Mouse (Mus musculus): ENCODE results near the gene Bcl9. TPM values are rescaled to one million over a fixed set of nuclear protein-coding genes. Genes with fewer than 3 reads are reported as not detected.

The Bcl9 gene
- polyA plus RNA-seq, 1 experiment from 2014 or later, result 3.5 TPM

DNA sequence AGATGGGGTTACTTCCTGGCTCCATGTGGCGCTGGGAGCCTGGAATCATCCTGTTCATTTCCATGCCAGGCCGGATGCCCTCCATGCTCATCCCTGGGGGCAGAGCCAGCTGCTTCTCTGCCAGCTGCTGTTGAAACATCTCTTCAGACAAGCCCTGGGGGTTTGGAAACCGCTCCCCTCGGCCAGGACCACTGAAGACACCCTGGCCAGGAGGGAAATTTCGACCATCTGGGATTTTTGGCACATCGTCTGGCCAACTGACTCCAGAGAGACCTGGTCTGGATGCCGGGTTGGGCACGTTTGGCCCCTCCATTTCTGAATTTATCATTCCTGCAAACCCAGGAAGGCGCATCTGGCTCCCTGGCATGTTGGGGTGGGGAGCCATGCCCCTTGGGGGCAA lies 88.4 kb downstream of the Bcl9 start:
- no peaks in the 10 kb centered on the region for H3K4me1 ChIP-seq (replicated peaks)
- H3K36me3 ChIP-seq (replicated peaks), result peaks cover 41% of the 10 kb centered on the region
- ATAC-seq (ENCODE audit: insufficient read depth), result no peak
- H3K4me3 ChIP-seq (replicated peaks), result no peak overlapping the region
- H3K27me3 ChIP-seq, result no peaks in the 10 kb centered on the region
- 75% methylated on average over 9 of the region's 9 CpGs for WGBS (ENCODE audit: insufficient replicate concordance)
- H3K9ac ChIP-seq, result no peak overlapping the region
- no peak overlapping the region for H3K27ac ChIP-seq (replicated peaks)
- H3K9me3 ChIP-seq (replicated peaks), result no peaks in the 10 kb centered on the region
- no peak overlapping the region for H3K4me2 ChIP-seq

DNA sequence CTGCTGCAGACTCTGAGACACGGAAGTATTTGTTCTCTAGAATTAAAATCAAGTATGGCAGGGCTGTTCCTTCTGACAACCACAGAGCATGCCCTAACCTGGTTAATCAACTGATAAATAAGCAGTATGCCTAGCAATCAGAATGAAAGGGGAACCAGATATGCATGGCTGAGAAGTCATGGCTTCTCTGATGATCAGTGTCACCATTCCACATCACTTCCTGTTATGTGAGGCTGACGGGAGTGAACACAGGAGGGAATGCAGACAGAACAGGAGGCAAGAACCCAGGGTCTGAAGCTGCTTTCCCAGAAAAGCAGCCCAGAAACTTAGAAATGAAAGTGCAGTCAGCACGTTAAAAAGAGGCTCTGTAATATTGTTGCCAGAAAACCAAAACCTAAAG lies 91.2 kb downstream of the Bcl9 start:
- 46% methylated on average over 3 of the region's 3 CpGs for WGBS (ENCODE audit: insufficient replicate concordance)
- Histone ChIP-seq H3K36me3 (replicated peaks) (peaks cover 27% of the 10 kb centered on the region), H3K4me1 (replicated peaks) (no peaks in the 10 kb centered on the region), H3K9me3 (replicated peaks) (no peaks in the 10 kb centered on the region), H3K27ac (replicated peaks) (no peak overlapping the region), H3K27me3 (no peaks in the 10 kb centered on the region), H3K4me3 (replicated peaks) (no peak overlapping the region), H3K4me2 (no peak overlapping the region), H3K9ac (no peak overlapping the region)
- ATAC-seq (ENCODE audit: insufficient read depth), result no peak

DNA sequence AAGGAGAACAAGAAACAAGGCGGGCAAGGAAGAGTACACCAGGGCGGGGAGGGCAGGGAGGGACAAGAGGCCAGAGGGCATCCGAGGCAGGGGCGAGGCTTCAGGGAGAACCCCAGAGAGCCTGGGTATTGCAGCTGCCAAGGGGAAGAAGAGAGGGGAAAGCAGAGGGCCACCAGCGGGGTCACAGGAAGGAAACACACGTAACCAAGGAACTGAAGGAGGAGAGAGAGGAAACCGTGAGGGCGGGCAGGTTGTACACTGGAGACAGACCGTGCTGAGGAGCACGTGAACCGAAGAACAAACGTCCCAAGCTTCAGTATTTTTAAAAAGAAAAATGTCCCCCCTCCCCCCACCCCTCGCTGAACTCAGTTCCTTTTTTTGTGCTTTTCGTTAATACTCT lies 93.8 kb downstream of the Bcl9 start:
- no peak overlapping the region for H3K27ac ChIP-seq (replicated peaks)
- ATAC-seq (ENCODE audit: insufficient read depth), result no peak
- no peak overlapping the region for H3K4me3 ChIP-seq (replicated peaks)
- no peaks in the 10 kb centered on the region for H3K27me3 ChIP-seq
- H3K4me1 ChIP-seq (replicated peaks), result 0 out of 2 replicates have a peak, but pooled peaks cover 6% of the 10 kb centered on the region
- no peak overlapping the region for H3K4me2 ChIP-seq
- H3K9me3 ChIP-seq (replicated peaks), result no peaks in the 10 kb centered on the region
- WGBS (ENCODE audit: insufficient replicate concordance), result 20% methylated on average over 14 of the region's 14 CpGs
- peaks cover 17% of the 10 kb centered on the region for H3K36me3 ChIP-seq (replicated peaks)
- H3K9ac ChIP-seq, result no peak overlapping the region

DNA sequence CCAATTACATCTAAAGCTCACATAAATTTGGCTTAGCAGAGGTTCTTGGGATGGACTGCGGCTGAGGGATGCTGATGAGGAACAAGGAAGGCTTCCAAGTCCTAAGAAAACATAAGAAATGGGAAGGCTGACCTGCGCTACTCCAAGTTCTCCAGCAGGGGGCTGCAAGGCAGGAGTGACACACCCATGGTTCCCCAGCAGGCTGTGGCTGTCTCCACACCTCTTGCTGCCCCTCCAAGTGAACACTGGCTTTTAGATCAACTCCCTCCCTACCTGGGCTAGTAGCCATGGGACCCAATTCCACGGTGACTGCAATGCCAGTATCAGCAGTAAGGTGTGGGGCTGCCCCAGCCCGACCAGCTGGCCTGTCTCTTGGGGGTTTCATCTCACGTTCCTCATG lies 95.8 kb downstream of the Bcl9 start:
- H3K9me3 ChIP-seq (replicated peaks), result no peaks in the 10 kb centered on the region
- WGBS (ENCODE audit: insufficient replicate concordance), result 53% methylated on average over 5 of the region's 5 CpGs
- no peak overlapping the region for H3K4me3 ChIP-seq (replicated peaks)
- H3K27ac ChIP-seq (replicated peaks), result no peak overlapping the region
- H3K4me1 ChIP-seq (replicated peaks), result 0 out of 2 replicates have a peak, but pooled peaks cover 6% of the 10 kb centered on the region
- ATAC-seq (ENCODE audit: insufficient read depth), result no peak
- H3K36me3 ChIP-seq (replicated peaks), result peaks cover 12% of the 10 kb centered on the region
- H3K9ac ChIP-seq, result no peak overlapping the region
- no peak overlapping the region for H3K4me2 ChIP-seq
- no peaks in the 10 kb centered on the region for H3K27me3 ChIP-seq

DNA sequence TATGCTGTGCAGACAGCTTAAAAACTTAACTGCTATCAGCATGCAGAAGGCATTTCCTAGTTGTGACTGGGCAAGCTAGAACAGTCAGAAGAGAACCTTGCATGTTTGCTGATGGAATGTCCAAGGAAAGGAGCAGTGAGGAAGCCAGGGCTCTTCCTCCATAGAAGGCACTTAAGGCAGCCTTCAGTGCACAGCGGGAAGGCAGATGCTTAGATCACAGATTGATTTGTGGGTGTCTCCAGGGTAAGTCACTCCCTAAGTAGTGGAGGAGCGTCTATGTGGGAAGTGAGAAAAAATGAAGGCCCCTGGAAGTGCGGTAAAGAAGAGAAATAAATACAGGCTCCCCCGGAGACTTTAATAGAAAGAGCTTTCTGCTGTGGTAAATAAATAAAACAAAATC lies 98.5 kb downstream of the Bcl9 start:
- no peak for ATAC-seq (ENCODE audit: insufficient read depth)
- 32% methylated on average over 4 of the region's 4 CpGs for WGBS (ENCODE audit: insufficient replicate concordance)
- H3K4me2 ChIP-seq, result no peak overlapping the region
- H3K36me3 ChIP-seq (replicated peaks), result no peaks in the 10 kb centered on the region
- H3K9me3 ChIP-seq (replicated peaks), result no peaks in the 10 kb centered on the region
- H3K9ac ChIP-seq, result no peak overlapping the region
- H3K27me3 ChIP-seq, result no peaks in the 10 kb centered on the region
- H3K4me1 ChIP-seq (replicated peaks), result 0 out of 2 replicates have a peak, but pooled peaks cover 6% of the 10 kb centered on the region
- no peak overlapping the region for H3K27ac ChIP-seq (replicated peaks)
- no peak overlapping the region for H3K4me3 ChIP-seq (replicated peaks)

DNA sequence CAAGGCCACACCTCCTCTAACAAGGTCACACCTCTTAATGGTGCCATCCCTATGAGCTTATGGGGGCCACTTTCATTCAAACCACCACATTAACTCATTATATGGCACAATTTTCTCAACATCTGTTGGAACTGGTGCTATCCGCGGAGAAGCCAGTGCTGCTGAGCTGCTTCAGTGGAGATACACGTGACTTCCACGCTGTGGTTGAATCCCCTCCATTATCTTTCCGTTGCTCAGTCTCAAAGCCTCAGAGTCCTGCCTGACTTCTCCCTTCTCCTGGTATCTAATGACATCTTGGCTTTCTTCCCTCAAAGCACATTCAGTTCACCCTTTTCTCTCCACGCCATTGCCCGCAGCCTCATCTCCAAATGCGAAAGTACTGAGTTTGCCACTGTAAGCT lies 101.1 kb downstream of the Bcl9 start:
- Histone ChIP-seq H3K4me1 (replicated peaks) (0 out of 2 replicates have a peak, but pooled peaks cover 6% of the 10 kb centered on the region), H3K36me3 (replicated peaks) (no peaks in the 10 kb centered on the region), H3K9me3 (replicated peaks) (no peaks in the 10 kb centered on the region), H3K27me3 (no peaks in the 10 kb centered on the region), H3K4me2 (no peak overlapping the region), H3K27ac (replicated peaks) (no peak overlapping the region), H3K9ac (no peak overlapping the region), H3K4me3 (replicated peaks) (no peak overlapping the region)
- ATAC-seq (ENCODE audit: insufficient read depth), result no peak
- WGBS (ENCODE audit: insufficient replicate concordance), result 76% methylated on average over 8 of the region's 8 CpGs

DNA sequence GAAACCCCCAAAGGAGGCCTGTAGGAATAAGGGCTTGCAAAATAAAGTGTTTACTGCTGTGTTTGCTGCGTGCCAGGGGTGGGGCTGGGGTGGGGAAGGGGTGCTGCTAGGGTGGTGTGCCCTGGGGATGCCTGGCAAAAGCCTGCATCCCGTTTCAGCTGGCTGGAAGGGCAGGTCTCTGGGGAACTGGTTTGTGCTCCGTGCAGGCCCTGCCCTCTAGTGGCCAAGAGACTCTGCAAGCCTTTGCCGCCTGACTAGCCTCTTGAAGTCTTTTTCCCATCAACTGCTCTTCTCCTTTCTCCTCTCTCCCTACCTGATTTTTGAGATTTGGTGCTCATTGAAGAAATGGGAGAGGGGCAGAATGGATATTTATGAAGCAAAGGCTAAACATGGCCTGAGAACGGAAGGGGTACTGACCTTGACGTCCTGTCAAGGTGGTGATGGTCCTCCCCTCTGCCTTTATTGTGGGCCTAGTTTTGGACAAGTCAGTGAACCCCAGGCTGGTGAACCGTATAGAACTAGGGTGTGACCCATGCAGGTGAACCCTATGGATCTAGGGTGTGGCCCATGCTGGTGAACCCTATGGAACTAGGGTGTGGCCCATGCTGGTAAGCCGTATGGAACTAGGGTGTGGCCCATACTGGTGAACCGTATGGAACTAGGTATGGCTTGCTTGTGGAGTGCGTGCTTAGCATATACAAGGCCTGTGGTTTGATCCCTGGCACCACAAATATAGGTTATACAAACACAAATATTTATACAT lies 112.4 kb downstream of the Bcl9 start:
- Histone ChIP-seq H3K9me3 (replicated peaks) (no peaks in the 10 kb centered on the region), H3K36me3 (replicated peaks) (no peaks in the 10 kb centered on the region), H3K4me1 (replicated peaks) (no peaks in the 10 kb centered on the region), H3K27me3 (no peaks in the 10 kb centered on the region), H3K4me2 (no peak overlapping the region), H3K27ac (replicated peaks) (no peak overlapping the region), H3K9ac (no peak overlapping the region), H3K4me3 (replicated peaks) (no peak overlapping the region)
- ATAC-seq (ENCODE audit: insufficient read depth), result no peak
- 26% methylated on average over 10 of the region's 10 CpGs for WGBS (ENCODE audit: insufficient replicate concordance)

DNA sequence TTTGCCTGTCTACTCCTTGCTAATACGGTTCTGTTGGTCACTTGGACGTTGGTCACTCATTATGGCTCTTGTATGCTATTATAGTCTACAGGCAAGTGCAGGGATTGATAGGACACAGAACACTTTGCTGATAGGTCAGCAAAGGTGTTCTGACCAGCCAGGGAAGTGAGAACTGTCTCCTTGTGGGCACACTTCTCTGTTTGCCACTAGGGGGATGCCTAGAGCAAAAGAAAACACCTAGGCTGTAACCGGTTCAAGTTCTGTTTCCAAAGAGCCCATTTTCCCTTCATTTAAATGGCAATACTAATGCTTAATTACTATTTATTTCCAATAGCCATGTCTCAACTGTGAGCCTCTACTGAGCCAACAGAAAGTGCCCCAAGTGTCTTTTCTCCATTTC lies 113.9 kb downstream of the Bcl9 start:
- ATAC-seq (ENCODE audit: insufficient read depth), result no peak
- no peak overlapping the region for H3K4me2 ChIP-seq
- H3K27me3 ChIP-seq, result no peaks in the 10 kb centered on the region
- H3K4me1 ChIP-seq (replicated peaks), result no peaks in the 10 kb centered on the region
- no peak overlapping the region for H3K27ac ChIP-seq (replicated peaks)
- no peak overlapping the region for H3K4me3 ChIP-seq (replicated peaks)
- H3K9ac ChIP-seq, result no peak overlapping the region
- 39% methylated on average over 3 of the region's 3 CpGs for WGBS (ENCODE audit: insufficient replicate concordance)
- no peaks in the 10 kb centered on the region for H3K9me3 ChIP-seq (replicated peaks)
- H3K36me3 ChIP-seq (replicated peaks), result no peaks in the 10 kb centered on the region

DNA sequence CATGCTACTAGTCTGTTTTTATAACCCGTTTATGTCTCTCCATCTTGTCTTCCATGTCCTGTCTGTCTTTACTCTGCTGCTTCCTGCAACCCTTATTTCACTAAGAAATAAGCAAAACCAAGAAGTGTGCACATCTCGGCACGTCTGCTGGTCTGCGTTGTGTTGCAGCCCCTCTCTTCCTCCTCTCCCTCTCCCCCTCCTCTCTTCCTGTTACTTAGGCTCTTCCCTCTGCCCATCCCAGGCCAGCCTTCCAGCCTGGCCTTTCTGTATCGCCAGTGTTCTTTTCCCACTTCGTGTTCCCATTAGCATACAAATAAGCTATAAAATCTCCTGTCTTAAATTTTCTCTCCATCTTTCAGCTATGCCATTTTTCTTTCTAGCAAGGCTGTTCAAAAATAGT lies 117.2 kb downstream of the Bcl9 start:
- no peaks in the 10 kb centered on the region for H3K27me3 ChIP-seq
- no peak for ATAC-seq (ENCODE audit: insufficient read depth)
- H3K9ac ChIP-seq, result no peak overlapping the region
- no peaks in the 10 kb centered on the region for H3K36me3 ChIP-seq (replicated peaks)
- H3K4me1 ChIP-seq (replicated peaks), result no peaks in the 10 kb centered on the region
- H3K27ac ChIP-seq (replicated peaks), result no peak overlapping the region
- no peak overlapping the region for H3K4me2 ChIP-seq
- H3K9me3 ChIP-seq (replicated peaks), result no peaks in the 10 kb centered on the region
- 31% methylated on average over 6 of the region's 6 CpGs for WGBS (ENCODE audit: insufficient replicate concordance)
- H3K4me3 ChIP-seq (replicated peaks), result no peak overlapping the region

DNA sequence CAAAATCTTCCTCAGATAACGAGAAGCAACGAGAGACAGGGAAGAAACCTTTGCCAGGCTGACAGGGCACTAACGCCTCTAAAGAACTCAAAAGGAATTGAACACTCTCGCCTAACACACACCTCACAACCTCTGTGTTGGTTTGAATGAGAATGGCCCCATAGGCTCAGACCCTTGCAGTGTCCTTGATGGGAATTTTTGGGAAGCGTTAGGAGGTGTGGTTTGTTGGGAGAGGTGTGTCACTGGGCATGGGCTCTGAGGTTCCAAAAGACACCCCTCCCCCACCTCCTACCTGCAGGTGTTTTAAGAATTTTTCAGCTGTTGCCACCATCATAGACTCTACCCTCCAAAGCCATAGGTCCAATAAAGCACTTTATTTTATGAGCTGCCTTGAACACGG lies 118.8 kb downstream of the Bcl9 start:
- Histone ChIP-seq H3K9ac (no peak overlapping the region), H3K27me3 (no peaks in the 10 kb centered on the region), H3K4me3 (replicated peaks) (no peak overlapping the region), H3K27ac (replicated peaks) (no peak overlapping the region), H3K9me3 (replicated peaks) (no peaks in the 10 kb centered on the region), H3K4me1 (replicated peaks) (no peaks in the 10 kb centered on the region), H3K36me3 (replicated peaks) (no peaks in the 10 kb centered on the region), H3K4me2 (no peak overlapping the region)
- no peak for ATAC-seq (ENCODE audit: insufficient read depth)
- WGBS (ENCODE audit: insufficient replicate concordance), result 60% methylated on average over 6 of the region's 6 CpGs

DNA sequence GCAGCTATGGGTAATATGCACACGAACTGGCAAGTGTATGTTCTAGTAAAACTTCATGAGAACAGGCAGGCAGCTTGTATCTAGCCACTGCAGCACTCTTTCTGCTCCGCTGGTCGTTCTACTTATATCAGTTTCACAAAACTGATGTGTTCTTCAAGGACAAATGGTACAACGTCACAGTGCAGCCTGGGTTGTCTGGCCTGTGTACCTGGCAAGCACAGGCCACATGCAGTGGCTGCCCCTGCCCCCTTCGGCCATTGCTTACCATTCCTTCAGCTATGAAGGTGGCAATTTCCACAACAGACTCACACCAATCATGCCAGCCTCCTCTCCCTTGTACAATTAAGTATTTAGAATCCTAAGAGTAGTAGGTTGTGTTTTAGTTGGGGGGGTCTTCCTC lies 125.1 kb downstream of the Bcl9 start:
- Histone ChIP-seq H3K27ac (replicated peaks) (no peak overlapping the region), H3K4me2 (no peak overlapping the region), H3K9me3 (replicated peaks) (no peaks in the 10 kb centered on the region), H3K4me3 (replicated peaks) (no peak overlapping the region), H3K9ac (no peak overlapping the region), H3K27me3 (no peaks in the 10 kb centered on the region), H3K4me1 (replicated peaks) (no peaks in the 10 kb centered on the region), H3K36me3 (replicated peaks) (0 out of 2 replicates have a peak, but pooled peaks cover 11% of the 10 kb centered on the region)
- 61% methylated on average over 5 of the region's 5 CpGs for WGBS (ENCODE audit: insufficient replicate concordance)
- no peak for ATAC-seq (ENCODE audit: insufficient read depth)

DNA sequence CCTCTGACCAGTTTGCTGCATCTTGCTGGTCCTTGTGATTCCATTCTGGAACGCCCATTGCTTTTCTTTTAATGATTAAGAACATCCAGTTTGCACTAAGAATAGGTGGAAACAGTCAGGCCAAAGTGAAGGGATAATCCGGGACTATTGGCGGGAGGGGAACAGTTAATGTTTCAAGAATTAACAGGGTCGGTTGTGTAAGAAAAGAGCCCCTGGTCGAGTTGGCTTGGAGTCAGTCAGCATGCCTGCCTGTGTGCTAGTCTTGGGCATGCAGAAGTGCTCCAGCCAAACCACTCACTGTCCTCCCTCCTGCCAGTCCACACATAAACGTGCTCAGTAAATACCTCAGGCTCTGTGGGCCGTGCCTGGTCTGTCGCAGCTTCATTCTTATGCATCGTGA lies 125.5 kb downstream of the Bcl9 start:
- H3K4me1 ChIP-seq (replicated peaks), result no peaks in the 10 kb centered on the region
- H3K36me3 ChIP-seq (replicated peaks), result 0 out of 2 replicates have a peak, but pooled peaks cover 11% of the 10 kb centered on the region
- ATAC-seq (ENCODE audit: insufficient read depth), result no peak
- no peaks in the 10 kb centered on the region for H3K9me3 ChIP-seq (replicated peaks)
- no peak overlapping the region for H3K4me2 ChIP-seq
- H3K9ac ChIP-seq, result no peak overlapping the region
- no peak overlapping the region for H3K27ac ChIP-seq (replicated peaks)
- no peak overlapping the region for H3K4me3 ChIP-seq (replicated peaks)
- H3K27me3 ChIP-seq, result no peaks in the 10 kb centered on the region
- 66% methylated on average over 9 of the region's 9 CpGs for WGBS (ENCODE audit: insufficient replicate concordance)
